Mouse (Mus musculus) cerebellum, adult 2 months (tissue): Measurements from ENCODE around the gene Dennd6b.

Experiments
- CTCF ChIP-seq: fragments of 200-500 bp; IDR thresholded peaks from 2 replicates; pipeline ENCODE4 v1.5.1; 2011; ENCODE audit warnings: low read depth, mild to moderate bottlenecking, control low read depth, low read length, moderate library complexity, borderline replicate concordance; ENCODE audit not compliant: insufficient read depth
- POLR2A ChIP-seq: fragments of 200-500 bp; IDR thresholded peaks from 2 replicates; pipeline ENCODE4 v1.6.1; 2011; ENCODE audit warnings: low read length, control low read depth, borderline replicate concordance; ENCODE audit not compliant: insufficient read depth

- TF ChIP-seq POLR2A (peak; percentile 48), CTCF (no peak)
These were observed 56.1 kb downstream of the Dennd6b start for GRCm38 (mm10) chr15:89140048-89140658.
